Mouse (Mus musculus) megakaryocyte-erythroid progenitor cell, adult 5-6 weeks (primary cell): ENCODE measurements around the gene Olfr69. TPM values are rescaled to one million over a fixed set of nuclear protein-coding genes. Genes with fewer than 3 reads are reported as not detected.
"Not testable (repeated sequence)": the region's sequence is repeated elsewhere in the genome, so short reads cannot be mapped to it uniquely, and the experiment has no call there.

ENCODE experiments used
- ATAC-seq: replicated peaks from 2 replicates; pipeline ENCODE4 v1.8.0; 2016; ENCODE audit warnings: mild to moderate bottlenecking, inconsistent platforms; ENCODE audit not compliant: severe bottlenecking, poor library complexity, low FRiP score, low TSS enrichment
- total RNA-seq, 2 experiments: library from RNA; stranded (forward) in 1 of 2; stranded (reverse) in 1 of 2; fragments of 200-1000, 215-1000 nt in 1 of 2; fragments of >200 nt in 1 of 2; fragmentation: Nextera tagmentation in 1 of 2; gene quantifications; 2 replicates each; pipeline ENCODE4 v1.2.3; 2014 to 2017

Gene Olfr69
- total RNA-seq (2014; fragmentation: Nextera tagmentation) (not detected in 2 replicates), total RNA-seq (2017) (not detected in 2 replicates)

DNA sequence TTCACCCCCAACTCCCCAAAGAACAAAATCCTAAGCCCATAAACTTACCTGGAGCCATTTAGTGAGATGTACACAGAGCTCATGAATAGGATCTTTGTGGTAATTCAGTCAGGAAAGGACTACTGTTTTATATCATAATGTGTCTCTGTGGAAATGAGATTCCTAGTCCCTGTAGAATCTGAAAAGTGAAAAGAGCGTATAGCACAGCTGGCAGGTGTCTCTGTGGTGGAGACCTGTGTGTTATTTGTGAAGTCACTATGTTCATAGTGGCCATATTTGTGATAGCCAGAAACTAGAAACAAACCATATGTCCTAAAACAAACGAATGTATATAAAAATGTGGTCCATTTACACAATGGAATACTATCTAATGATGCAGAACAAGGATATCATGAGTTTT, at the start of gene Olfr69:
Gene Olfr69 (minus strand): TSS at position 101 of the 400 bp plus-strand sequence.
- no peak for ATAC-seq

DNA sequence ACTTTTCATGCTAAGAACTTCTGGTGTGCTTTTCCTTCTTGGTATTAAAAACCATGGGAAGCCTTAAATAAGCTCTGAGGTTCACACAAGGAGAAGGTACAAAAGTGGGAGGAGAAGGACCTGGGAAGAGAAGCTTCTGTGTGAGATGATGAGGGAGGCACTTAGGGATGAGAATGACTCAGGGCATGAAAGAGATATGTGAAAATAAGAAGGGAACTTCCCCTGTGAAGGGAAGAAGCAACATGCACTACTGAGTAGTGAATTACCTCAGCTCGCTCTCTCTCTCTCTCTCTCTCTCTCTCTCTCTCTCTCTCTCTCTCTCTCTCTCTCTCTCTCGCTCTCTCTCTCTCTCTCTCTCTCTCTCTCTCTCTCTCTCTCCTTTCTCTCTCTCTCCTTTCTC, 43.7 kb upstream of the Olfr69 start:
- ATAC-seq, result not testable (repeated sequence)

DNA sequence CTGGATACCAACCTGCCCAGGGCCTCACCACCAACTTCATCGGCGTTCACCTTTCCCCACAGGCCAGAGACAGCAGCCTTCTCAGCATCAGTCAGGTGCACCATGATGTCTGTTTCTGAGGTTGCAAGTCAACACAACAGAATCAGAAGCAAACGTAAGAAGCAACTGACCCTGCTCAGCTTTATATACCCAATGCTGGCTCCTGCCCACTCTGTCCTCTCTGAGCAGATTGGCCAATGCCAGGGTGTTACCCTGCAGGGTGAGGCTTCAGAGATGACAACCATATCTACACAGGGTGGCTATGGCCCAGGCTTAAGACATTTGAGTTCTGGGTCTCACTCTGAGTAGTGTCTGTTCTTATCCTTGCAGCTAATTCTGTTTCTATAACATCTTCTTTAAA, 42.4 kb upstream of the Olfr69 start, which contains the start of gene Hbb-bt:
Gene Hbb-bt (minus strand): TSS at position 231 of the 400 bp plus-strand sequence.
- ATAC-seq, result peak; percentile 46

DNA sequence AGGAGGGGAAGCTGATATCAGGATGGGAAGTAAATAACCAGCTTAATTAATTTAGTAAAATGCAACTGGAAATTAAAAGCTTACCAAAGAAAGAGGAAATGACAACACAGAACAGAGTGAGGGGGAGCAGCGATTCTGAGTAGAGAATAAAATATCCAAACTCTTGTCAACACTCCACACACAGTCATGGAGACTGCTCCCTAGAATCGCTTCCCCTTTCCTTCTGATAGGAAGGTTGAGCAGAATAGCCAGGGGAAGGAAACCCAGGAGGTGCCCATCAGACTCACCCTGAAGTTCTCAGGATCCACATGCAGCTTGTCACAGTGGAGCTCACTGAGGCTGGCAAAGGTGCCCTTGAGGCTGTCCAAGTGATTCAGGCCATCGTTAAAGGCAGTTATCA, 41.8 kb upstream of the Olfr69 start:
- not testable (repeated sequence) for ATAC-seq

DNA sequence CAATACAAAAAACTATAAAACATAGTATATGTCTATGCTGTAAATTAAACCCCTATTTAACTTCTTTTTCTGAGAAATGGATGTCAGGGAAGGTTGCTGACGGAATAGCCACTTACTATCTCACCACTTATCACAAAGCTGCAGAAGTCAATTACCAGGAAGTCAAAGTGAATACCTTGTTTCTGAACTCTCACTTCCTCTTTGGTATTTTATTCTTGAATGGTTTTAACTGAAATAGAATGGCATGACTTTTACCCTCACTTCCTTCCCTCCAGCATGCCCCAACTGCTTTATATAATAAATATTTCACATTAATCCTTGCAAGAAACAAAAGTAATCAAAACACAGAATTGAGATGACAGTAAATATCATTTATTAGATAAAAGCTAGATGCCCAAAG, 40.8 kb upstream of the Olfr69 start:
- no peak for ATAC-seq

DNA sequence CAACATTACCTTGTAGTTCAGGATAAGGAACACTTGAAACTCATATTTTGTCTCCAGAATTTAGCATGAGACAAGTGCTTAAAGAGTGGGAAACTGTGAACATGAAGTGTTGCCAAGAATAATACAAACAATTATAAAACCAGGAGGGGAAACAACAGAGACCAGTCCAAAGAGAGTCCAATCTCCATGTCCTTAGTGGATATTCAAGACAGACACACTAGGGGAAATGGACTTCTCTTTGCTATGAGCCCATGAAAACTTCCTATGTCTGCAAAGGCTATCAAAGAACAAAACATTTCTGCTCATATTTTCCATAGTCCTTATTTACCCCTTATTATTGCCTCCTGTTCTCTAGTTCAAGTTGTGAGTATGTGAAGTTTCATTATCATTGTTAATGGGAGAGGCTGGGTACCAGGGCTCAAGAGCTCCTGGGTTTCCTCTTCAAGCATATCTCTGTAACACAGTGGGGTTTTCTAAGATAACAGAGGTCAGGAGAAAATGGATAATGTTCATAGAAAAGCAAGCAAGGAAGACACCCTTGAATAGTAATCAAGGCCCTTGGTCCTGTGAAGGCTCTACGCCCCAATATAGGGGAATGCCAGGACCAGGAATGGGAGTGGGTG, 39.9 kb upstream of the Olfr69 start:
- peak; percentile 69 for ATAC-seq

DNA sequence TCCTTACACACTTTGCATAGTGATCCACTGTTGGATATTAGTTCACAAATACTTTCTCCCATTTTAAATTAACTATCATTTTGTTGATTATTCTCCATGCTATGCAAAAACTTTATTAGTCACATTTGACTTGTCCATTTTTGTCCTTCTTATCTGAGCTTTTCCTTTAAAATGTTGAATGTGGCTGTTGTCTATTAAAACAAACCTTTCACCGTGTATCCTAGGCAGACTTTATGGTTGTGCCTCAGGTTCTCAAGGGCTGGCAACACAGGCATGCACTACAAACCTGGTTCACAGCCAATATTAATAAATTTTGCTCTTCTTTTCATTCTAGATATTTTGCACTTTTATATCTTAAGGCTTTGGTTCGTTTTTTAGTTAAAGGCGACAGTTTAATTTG, 39.4 kb upstream of the Olfr69 start:
- ATAC-seq, result no peak

DNA sequence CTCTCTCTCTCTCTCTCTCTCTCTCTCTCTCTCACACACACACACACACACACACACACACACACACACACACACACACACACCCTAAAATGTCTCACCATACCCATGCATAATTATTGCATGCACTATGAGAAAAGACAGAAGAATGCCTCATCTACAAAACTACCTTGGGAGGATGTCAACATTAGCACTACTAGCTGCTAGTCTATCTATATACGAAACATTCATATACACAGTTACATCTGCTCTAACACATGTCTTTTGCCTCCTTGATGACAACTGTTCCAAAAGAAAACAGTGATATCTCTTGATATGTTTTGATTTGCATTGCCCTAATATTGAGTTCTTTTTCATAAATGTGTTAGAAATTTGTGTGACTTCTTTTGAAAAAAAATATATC, 38.9 kb upstream of the Olfr69 start:
- ATAC-seq, result no peak

DNA sequence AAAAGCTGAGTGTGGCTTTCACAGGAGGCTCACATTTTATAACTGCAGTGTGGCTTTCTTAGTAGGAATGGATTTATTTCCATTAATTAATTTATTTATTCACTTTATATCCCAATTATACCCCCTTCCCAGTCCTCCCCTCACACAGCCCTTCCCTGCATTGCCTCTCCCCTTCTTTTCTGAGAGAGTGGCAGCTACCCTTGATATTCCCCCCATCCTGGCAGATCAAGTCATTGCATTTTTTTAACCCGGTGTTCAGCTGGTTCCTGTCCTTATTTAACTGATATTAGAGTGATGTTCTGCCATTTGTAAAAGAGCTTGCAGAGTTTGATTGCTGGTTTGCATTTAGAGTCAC, 38.4 kb upstream of the Olfr69 start:
- ATAC-seq, result no peak

DNA sequence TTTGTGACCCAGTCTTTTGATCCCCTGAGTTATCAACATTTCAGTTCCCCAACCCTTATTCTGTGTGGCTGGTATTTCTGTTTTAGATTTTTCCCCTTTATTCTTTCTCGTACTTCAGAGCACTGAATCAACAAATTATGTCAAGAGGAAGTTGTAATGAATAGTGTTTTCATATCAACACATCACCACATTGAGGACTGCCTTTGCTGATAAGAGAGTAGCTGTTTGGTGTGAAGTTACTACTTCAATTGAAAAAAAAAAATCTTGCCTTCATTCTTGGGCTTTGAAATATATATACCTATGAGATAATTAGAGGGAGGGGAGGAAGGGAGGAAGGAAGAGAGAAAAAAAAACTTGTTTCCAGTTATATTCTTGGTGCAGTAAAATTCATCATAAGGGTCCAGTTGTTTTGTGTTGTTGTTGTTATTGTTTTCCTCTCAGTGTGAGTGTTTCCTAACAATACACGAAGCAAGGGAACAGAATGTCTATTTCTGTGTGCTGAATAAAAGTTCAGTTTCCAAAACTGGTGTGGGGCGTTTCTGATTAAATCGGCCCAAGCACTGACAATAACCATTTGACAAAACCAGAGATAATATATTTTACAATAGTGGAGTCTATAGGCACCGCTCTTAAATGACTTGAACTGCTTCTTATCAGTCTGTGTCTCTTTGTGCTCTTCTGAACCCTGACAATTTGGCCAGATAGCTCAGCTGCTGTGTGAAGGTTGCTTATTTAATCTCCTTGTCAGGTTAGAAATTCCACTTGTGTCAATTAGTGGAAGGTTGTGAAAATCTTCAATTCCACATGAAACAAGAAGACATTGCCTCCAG, 37.8 kb upstream of the Olfr69 start:
- ATAC-seq, result peak; percentile 64

DNA sequence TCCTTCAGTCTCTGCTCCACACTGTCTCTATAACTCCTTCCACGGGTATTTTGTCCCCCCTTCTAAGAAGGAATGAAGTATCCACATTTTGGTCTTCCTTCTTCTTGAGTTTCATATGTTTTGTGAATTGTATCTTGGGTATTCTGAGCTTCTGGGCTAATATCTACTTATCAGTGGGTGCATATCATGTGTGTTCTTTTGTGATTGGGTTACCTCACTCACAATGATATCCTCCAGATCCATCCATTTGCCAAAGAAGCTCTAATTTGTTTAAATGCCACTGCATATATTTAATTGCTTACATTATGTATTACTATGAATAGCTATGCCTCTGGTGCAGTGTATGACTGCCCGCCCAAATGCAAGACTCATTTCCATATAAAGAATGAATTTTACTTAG, 36.7 kb upstream of the Olfr69 start:
- not testable (repeated sequence) for ATAC-seq

DNA sequence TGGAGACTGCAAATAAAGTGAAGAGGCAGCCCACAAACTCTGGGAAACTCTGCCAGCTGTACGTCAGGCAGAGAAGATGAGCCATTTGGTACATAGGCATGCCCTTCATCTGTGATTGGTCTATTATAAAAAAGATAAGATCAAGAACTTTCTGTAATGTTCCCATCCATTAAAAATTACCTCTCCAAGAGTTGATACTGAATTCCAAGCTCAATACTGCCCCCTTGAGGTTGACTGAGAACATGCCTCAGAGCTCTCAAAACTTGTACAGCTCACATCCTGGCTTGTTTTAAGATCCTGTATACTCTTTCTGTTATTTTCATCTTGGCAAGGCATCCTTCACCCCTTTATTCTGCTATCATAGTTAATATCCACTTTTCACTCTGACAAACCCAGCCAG, 35.5 kb upstream of the Olfr69 start:
- 0 out of 2 replicates have a peak, but pooled peaks have one; percentile 27 for ATAC-seq

DNA sequence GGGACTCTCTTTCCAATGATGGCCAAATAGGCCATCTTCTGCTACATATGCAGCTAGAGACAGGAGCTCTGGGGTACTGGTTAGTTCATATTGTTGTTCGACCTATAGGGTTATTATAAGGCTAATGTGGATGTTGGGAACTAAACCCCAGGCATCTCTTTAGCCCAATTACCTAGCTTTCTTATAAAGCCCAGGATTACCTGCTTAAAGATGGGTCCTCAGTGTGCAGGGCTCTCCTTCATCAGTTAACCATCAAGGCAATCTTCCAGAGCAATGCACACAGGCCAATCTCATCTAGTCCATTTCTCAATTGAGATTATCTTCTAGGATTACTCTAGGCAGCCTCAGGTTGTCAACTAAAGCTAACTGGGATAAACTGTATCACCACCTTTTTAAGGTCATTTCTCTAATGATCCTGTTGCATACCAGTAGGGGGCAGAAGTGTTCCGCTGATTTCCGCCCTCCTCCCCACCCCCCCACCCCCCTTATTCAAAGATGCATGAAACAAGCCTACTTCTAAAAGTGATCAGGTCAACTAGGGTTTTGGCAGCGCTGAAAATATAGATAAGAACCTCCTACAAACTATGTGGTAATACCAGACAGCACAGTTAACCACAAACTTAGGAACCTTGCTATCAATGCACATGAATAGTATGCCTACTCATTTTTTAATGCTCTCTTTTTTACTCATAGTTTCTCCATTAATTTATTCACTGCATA, 21.4 kb upstream of the Olfr69 start:
- peak; percentile 100 for ATAC-seq

DNA sequence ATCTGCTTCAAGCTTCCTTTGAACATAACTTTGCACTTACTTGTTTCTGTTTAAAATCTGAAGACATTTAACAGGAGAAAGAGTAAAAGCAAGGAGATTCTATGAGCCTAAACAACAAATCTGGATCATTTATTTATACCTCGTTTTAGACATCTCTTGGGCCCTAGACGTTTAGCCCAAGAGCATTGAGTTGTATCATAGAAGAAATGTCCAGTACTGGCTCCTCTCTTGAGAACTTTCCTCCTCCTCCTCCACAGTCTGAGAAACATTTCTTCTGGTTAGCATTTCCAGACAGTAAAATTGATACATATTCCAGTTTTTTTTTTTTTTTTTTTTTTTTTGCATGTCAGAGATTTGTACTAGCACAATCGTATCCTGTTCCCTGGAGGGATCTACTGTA, 20.3 kb upstream of the Olfr69 start, which contains the start of gene Olfr67:
Gene Olfr67 (minus strand): TSS at position 101 of the 400 bp plus-strand sequence.
- ATAC-seq, result no peak

DNA sequence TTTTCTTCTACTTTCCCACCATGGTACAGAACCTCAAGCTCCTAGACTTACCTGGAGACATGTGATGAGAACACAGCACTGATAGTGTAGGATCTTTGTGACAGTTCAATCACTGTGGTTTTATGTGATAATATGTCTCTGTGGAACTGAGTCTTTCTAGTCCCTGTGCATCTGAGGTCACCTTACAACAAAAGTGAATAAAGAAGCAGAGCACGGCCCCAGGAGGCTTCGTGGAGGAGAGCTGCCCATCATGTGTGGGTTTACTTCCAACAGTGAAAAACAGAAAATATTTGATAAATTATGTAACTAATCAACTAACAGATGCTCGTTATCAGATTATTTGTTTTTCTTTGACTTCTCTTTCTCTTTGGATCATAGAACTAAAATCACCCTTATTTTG, 8.2 kb upstream of the Olfr69 start, which contains the start of gene Olfr68:
Gene Olfr68 (minus strand): TSS at position 101 of the 400 bp plus-strand sequence.
- ATAC-seq, result no peak

DNA sequence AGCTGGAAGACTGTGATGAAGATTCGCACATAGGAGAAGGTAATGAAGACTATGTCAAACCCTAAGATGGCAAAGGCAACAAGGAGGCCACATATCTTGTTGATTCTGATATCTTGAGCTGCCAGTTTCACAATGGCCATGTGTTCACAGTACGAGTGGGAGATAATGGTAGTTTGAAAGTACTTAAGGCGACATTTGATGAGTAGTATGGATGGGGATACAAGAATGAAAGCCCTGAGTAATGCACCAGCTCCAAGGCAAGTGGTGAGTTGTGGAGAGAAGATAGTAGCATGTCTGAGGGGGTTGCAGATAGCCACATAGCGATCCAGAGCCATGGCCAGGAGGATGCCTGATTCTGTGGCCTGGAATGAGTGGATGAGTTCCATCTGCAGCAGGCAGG, 6.3 kb upstream of the Olfr69 start:
- ATAC-seq, result peak; percentile 95

DNA sequence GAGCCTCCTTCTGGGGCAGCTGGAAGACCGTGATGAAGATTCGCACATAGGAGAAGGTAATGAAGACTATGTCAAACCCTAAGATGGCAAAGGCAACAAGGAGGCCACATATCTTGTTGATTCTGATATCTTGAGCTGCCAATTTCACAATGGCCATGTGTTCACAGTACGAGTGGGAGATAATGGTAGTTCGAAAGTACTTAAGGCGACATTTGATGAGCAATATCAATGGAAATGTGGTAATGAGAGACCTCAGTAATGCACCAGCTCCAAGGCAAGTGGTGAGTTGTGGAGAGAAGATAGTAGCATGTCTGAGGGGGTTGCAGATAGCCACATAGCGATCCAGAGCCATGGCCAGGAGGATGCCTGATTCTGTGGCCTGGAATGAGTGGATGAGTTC, 3.7 kb downstream of the Olfr69 start:
- ATAC-seq, result peak; percentile 86

DNA sequence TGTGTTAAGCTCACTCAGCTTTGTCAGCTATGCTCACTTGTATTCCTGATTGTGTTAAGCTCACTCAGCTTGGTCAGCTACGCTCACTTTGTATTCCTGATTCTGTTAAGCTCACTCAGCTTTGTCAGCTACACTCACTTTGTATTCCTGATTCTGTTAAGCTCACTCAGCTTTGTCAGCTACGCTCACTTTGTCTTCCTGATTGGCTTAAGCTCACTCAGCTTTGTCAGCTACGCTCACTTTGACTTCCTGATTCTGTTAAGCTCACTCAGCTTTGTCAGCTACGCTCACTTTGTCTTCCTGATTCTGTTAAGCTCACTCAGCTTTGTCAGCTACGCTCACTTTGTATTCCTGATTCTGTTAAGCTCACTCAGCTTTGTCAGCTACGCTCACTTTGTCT, 9.2 kb downstream of the Olfr69 start:
- ATAC-seq, result not testable (repeated sequence)

DNA sequence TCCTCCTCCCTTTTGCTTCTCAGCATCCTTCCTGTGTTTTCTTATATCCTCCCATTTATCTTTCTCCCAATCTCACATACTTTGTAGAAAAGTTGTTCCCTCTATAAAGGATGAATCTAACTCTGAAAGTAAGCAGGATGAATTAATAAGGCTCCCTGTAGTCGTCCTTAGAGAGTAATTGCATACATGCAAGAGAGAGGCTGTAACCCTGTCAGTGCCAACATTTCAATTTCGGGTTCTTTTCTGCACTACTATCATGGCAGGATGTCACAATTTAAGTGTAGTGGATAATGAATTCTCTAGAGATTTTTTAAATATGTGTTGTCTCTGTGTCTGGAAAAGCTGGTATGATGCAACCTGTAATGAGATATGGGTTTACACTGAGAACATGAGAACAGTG, 14.2 kb downstream of the Olfr69 start, which contains the start of gene Olfr630:
Gene Olfr630 (minus strand): TSS at position 101 of the 400 bp plus-strand sequence.
- ATAC-seq, result no peak

DNA sequence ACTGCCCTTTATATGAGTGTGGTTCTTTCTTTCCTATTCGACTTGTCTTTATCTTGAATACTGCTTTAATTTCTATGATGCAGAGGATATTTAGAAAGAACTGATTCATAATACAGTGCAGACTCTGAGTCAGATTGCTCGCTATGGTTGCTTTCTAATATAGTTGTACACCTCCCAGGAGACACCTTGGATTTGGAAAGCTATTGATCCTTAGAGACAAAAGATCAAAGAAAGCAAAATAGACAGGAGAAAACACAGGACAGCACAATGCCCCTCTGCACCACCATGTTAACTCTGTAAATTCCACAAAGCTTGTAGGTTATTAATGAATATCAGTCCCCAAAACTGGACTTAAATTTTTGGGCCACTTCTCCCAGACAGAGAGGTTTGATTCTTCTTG, 26.6 kb downstream of the Olfr69 start, which contains the start of gene Olfr629:
Gene Olfr629 (minus strand): TSS at position 101 of the 400 bp plus-strand sequence.
- no peak for ATAC-seq
